Mouse (Mus musculus) cortical plate, adult 2 months (tissue): ENCODE results near the gene H2-DMa.

Experiments used
- CTCF ChIP-seq: fragments of 200-500 bp; IDR thresholded peaks from 2 replicates; pipeline ENCODE4 v1.5.1; 2011; ENCODE audit warnings: mild to moderate bottlenecking, control low read depth, low read length; ENCODE audit not compliant: insufficient read depth; ENCODE audit errors: extremely low read depth
- POLR2A ChIP-seq: fragments of 200-500 bp; IDR thresholded peaks from 2 replicates; pipeline ENCODE4 v1.6.1; 2011; ENCODE audit warnings: mild to moderate bottlenecking, low read length, control low read depth; ENCODE audit not compliant: insufficient read depth; ENCODE audit errors: extremely low read depth

- TF ChIP-seq POLR2A (no peak), CTCF (no peak)
Measured at GRCm38 (mm10) chr17:34092197-34092875, 27.0 kb upstream of the H2-DMa start, which contains the start of gene H2-Oa.
